Mouse (Mus musculus): ENCODE results near the gene Rab42. TPM values are rescaled to one million over a fixed set of nuclear protein-coding genes. Genes with fewer than 3 reads are reported as not detected.
A peak's percentile ranks its signal among the peaks of the same experiment; 100 is the strongest.

Rab42 gene
- polyA plus RNA-seq, 1 experiment from 2014 or later, result 0.54 TPM

DNA sequence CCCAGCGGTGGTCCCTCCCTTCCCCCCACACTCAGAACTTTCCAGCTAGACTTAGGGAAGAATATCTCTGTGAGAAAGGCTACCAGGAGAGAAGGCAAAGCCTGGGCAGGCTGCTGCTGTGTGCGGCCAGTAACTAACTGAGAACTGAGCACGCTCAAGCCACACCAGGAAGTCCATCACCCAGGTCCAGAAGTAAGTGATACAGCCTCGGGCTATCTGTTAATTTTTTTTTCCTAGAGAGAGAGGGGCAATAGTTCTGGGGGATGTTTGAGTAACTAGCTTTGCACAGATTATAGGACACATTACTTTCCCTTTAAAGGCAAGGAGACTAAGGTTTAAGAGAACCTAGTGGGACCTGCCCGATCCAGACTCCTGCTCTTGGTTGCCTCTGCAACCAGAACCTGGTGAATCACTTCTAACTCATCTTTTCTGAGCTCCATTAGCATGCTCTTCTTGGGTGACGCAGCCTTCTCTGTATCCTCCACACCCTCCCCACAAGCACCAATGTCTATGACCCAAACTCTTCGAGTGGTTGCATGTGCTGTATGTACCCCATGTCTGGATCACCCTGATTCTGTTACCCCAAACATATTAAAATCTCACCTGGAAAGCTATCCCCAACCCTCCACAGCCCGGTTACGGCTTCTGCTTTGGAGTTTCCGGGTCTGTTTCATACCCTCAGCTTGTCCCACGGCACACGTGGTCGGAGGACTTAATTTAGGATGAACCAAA lies 41.4 kb upstream of the Rab42 start:
- no peaks in the 10 kb centered on the region for H3K9me3 ChIP-seq (replicated peaks)
- peak overlapping the region; percentile 87 for H3K27ac ChIP-seq (replicated peaks)
- H3K36me3 ChIP-seq (replicated peaks), result peaks cover 32% of the 10 kb centered on the region
- peak overlapping the region; percentile 82 for H3K9ac ChIP-seq
- H3K27me3 ChIP-seq, result no peaks in the 10 kb centered on the region
- 1% methylated on average over 13 of the region's 13 CpGs for WGBS (ENCODE audit: insufficient replicate concordance)
- H3K4me3 ChIP-seq (replicated peaks), result peak overlapping the region; percentile 87
- peak overlapping the region; percentile 90 for H3K4me2 ChIP-seq
- peak; percentile 38; the same call in 1 of the 2 replicates for ATAC-seq (ENCODE audit: insufficient read depth)
- H3K4me1 ChIP-seq (replicated peaks), result peaks cover 50% of the 10 kb centered on the region

DNA sequence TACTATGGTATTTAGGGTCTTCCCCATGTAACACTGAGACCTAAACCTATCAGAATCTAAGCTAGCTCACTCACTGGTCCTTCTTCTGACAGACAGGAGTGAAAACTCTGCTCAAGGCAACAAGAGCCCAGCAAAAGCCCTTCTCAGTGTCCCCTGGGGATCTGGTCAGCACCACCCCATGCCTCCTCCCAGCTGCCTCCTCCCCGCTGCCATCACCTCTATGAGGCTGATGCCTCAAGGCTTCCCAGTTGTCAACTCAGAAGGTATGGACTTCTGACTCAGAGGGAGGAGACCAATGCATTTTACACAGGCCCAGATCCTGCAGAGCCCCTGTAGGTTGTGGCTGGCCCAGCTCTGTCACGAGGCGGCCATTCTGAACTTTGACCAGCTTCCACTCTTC lies 38.3 kb upstream of the Rab42 start:
- Histone ChIP-seq H3K9ac (no peak overlapping the region), H3K36me3 (replicated peaks) (peaks cover 62% of the 10 kb centered on the region), H3K27ac (replicated peaks) (no peak overlapping the region), H3K27me3 (no peaks in the 10 kb centered on the region), H3K9me3 (replicated peaks) (no peaks in the 10 kb centered on the region), H3K4me2 (no peak overlapping the region), H3K4me1 (replicated peaks) (peaks cover 46% of the 10 kb centered on the region), H3K4me3 (replicated peaks) (no peak overlapping the region)
- 73% methylated on average over 3 of the region's 3 CpGs for WGBS (ENCODE audit: insufficient replicate concordance)
- ATAC-seq (ENCODE audit: insufficient read depth), result no peak

DNA sequence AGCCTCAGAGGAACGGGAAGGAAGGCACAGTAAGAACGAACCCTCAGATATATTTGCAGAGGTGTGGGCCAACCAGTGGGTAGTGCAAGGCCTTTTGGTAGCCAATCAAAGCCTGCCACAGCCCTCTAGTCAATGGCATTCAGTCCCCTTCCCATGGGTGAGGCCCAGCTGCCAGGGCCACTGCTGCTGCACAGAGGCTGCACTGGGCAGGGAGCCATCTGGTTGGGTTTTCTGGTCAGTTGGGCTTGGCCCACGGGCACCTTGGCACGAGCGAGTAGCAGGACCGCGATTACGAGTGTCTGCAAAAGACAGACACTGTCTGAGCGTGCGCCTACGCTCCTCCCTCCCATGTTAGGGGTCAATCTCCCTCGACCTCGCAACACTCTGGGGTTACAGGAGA lies 35.8 kb upstream of the Rab42 start:
- no peak overlapping the region for H3K4me3 ChIP-seq (replicated peaks)
- H3K9ac ChIP-seq, result no peak overlapping the region
- no peak for ATAC-seq (ENCODE audit: insufficient read depth)
- H3K27ac ChIP-seq (replicated peaks), result no peak overlapping the region
- H3K9me3 ChIP-seq (replicated peaks), result no peaks in the 10 kb centered on the region
- H3K36me3 ChIP-seq (replicated peaks), result peaks cover 87% of the 10 kb centered on the region
- H3K4me1 ChIP-seq (replicated peaks), result peaks cover 39% of the 10 kb centered on the region
- no peaks in the 10 kb centered on the region for H3K27me3 ChIP-seq
- H3K4me2 ChIP-seq, result no peak overlapping the region
- WGBS (ENCODE audit: insufficient replicate concordance), result 90% methylated on average over 13 of the region's 13 CpGs

DNA sequence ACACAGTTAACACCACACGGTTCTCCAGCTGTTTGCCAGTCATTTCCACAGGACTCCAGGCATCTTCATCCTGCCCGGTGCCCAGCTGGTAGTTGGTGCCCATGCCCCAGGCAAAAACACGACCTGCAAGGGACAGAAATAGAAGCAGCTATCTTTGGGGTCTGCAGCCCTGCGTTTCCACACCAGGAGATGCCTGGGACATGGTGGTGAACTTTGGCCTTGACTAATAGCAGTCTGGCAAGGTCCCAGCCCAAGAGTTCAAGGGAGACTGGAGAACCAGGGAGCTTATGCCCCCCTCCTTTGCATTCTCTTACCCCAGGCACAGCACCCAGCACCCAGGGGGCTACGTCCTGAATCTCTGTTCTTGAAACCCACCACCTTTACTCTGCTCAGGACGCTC lies 29.7 kb upstream of the Rab42 start:
- Histone ChIP-seq H3K27ac (replicated peaks) (no peak overlapping the region), H3K4me3 (replicated peaks) (no peak overlapping the region), H3K4me1 (replicated peaks) (peaks cover 38% of the 10 kb centered on the region), H3K9me3 (replicated peaks) (no peaks in the 10 kb centered on the region), H3K4me2 (no peak overlapping the region), H3K36me3 (replicated peaks) (peaks cover 75% of the 10 kb centered on the region), H3K27me3 (no peaks in the 10 kb centered on the region), H3K9ac (no peak overlapping the region)
- ATAC-seq (ENCODE audit: insufficient read depth), result no peak
- 82% methylated on average over 6 of the region's 6 CpGs for WGBS (ENCODE audit: insufficient replicate concordance)

DNA sequence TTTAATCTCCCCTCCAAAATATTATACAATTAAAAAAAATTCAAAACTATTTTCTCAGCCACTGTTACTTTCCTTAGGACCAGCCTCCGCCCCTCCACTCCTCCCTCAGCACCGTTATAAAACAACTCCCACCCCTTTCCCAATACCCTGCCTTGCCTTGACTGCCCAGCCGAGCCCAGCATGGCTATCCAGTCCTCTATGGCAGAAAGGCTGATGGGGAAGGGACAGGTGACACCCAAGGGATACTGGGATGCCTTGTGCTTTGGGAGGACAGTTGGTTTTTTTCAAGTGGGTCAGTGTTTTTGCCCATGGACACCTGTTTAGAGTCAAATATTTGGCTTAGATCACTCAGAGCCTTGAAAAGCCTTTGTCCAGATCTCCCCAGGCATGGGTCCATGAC lies 28.8 kb upstream of the Rab42 start:
- Histone ChIP-seq H3K4me2 (no peak overlapping the region), H3K9me3 (replicated peaks) (no peaks in the 10 kb centered on the region), H3K9ac (no peak overlapping the region), H3K4me3 (replicated peaks) (no peak overlapping the region), H3K36me3 (replicated peaks) (peaks cover 66% of the 10 kb centered on the region), H3K4me1 (replicated peaks) (peaks cover 39% of the 10 kb centered on the region), H3K27ac (replicated peaks) (no peak overlapping the region), H3K27me3 (no peaks in the 10 kb centered on the region)
- ATAC-seq (ENCODE audit: insufficient read depth), result no peak
- 78% methylated on average over 3 of the region's 3 CpGs for WGBS (ENCODE audit: insufficient replicate concordance)

DNA sequence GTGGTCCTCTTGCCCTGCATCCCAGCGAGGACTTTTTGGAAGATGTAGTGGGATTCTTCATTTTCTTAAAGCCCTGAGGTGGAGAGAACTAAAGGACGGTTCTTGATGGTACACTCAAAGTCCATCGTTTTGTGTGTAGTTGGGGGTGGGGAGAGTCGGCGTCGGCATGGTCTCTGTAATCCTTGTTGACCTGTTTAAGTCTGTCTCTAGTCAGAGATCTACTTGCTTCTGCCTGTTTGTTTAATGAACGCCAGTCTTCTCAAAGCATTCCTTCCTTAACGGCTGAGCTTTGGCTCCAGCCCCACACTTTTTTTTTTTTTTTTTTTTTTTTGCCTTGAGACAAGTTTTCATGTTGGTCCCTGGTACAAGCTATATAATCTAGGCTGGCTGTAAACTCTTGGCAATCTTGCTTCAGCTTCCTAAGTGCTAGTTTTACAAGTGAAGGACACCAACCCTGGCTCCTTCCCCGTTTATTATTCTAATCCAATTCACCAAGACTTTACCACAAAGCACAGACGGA lies 26.7 kb upstream of the Rab42 start:
- peak; percentile 10; the same call in 1 of the 2 replicates for ATAC-seq (ENCODE audit: insufficient read depth)
- Histone ChIP-seq H3K9me3 (replicated peaks) (no peaks in the 10 kb centered on the region), H3K4me1 (replicated peaks) (peaks cover 33% of the 10 kb centered on the region), H3K27ac (replicated peaks) (peak overlapping the region; percentile 82), H3K4me3 (replicated peaks) (peak overlapping the region; percentile 64), H3K27me3 (no peaks in the 10 kb centered on the region), H3K4me2 (peak overlapping the region; percentile 79), H3K36me3 (replicated peaks) (peaks cover 53% of the 10 kb centered on the region), H3K9ac (peak overlapping the region; percentile 66)
- WGBS (ENCODE audit: insufficient replicate concordance), result 14% methylated on average over 10 of the region's 10 CpGs

DNA sequence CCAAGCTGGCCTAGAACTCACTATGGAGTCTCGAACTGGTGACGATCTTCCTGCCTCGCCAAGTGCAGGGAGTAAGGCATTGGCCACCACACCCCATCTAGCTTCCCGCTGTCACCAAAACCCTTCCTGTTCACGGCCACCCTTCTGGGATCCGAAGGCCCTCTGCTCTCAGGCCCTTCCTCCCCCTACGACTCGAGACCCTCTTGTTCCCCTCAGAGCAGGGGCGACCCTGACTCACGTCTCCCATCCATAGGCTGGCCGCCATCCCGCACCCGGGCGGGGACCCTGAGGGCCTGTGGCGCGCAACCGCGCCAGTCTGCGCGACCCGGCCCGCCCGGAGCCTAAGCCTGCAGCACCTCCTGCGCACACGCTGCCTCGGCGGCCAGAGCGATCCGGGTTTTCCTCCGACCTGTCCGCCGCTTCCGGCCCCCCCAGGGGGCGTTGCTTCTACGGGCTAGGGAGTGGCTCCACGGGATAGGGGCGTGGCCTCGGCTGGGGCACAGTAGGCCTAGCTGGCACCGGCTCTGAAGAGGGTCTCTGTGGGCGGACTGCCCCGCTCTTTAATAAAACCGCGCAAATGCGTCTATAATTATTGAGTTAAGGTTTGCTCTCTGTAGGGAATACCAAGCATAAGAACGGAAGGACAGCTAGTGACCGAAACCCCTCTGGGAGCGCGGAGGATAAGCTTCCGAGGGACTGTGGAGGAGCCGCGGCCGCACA lies 26.1 kb upstream of the Rab42 start, which contains the start of gene Trnau1ap:
Gene Trnau1ap (minus strand): TSS at position 424 of the 720 bp plus-strand sequence.
- peaks cover 33% of the 10 kb centered on the region for H3K4me1 ChIP-seq (replicated peaks)
- no peaks in the 10 kb centered on the region for H3K27me3 ChIP-seq
- peak within 1 kb of the TSS; percentile 64 for H3K4me3 ChIP-seq (replicated peaks)
- peak within 1 kb of the TSS; percentile 79 for H3K4me2 ChIP-seq
- peak within 1 kb of the TSS; percentile 82 for H3K27ac ChIP-seq (replicated peaks)
- ATAC-seq (ENCODE audit: insufficient read depth), result peak; percentile 97
- H3K36me3 ChIP-seq (replicated peaks), result peaks cover 52% of the 10 kb centered on the region
- peak within 1 kb of the TSS; percentile 66 for H3K9ac ChIP-seq
- no peaks in the 10 kb centered on the region for H3K9me3 ChIP-seq (replicated peaks)
- under 1% methylated on average over 52 of the region's 52 CpGs for WGBS (ENCODE audit: insufficient replicate concordance)

DNA sequence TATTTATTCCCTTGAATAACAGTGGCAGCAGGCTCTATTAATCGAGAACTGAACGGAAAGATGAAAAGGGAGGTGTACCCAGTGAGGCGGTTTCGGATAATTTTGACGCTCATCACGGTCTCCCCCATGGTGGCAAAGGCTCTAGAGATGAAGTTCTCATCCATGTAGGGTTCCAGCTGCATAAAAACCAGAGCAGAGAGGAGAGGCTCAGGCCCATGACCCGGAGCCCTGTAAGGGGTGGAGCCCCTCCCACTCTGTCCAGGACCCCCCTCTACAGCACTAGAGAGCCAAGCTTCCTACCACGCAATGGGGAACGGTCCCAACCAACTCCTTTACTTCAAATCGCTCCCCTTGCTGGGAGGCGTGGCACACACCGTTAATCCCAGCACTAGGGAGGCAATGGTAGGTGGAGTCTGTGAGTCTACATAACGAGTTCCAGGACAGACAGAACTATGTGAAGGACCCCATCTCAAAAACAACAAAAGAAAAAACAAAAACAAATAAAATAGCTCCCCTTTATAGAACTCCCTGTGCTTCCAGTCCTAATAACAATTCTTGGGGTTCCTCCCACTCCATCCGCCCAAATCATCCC lies 25.3 kb upstream of the Rab42 start:
- peak overlapping the region; percentile 82 for H3K27ac ChIP-seq (replicated peaks)
- no peaks in the 10 kb centered on the region for H3K9me3 ChIP-seq (replicated peaks)
- WGBS (ENCODE audit: insufficient replicate concordance), result 46% methylated on average over 14 of the region's 14 CpGs
- peak overlapping the region; percentile 64 for H3K4me3 ChIP-seq (replicated peaks)
- peak overlapping the region; percentile 66 for H3K9ac ChIP-seq
- peaks cover 32% of the 10 kb centered on the region for H3K4me1 ChIP-seq (replicated peaks)
- H3K27me3 ChIP-seq, result no peaks in the 10 kb centered on the region
- H3K4me2 ChIP-seq, result peak overlapping the region; percentile 79
- peaks cover 52% of the 10 kb centered on the region for H3K36me3 ChIP-seq (replicated peaks)
- no peak for ATAC-seq (ENCODE audit: insufficient read depth)

DNA sequence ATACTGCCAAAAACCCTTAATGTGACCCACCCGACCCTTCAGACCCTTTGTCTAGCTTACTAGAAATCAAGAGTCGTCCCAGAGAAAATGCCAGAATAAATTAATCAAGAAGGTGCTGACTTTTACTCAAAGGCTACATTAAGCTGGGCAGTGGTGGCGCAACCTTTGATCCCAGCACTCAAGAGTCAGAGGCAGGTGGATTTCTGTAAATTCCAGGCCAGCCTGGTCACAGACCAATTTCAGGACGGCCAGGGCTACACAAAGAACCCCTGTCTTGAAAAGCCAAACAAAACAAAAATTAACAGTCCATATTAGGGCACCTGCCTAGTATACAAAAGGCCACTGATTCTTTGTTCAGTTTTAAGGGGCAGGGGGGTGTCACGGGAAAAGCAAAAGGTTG lies 23.3 kb upstream of the Rab42 start:
- Histone ChIP-seq H3K4me3 (replicated peaks) (no peak overlapping the region), H3K27ac (replicated peaks) (no peak overlapping the region), H3K4me2 (no peak overlapping the region), H3K27me3 (no peaks in the 10 kb centered on the region), H3K4me1 (replicated peaks) (peaks cover 31% of the 10 kb centered on the region), H3K9ac (no peak overlapping the region), H3K36me3 (replicated peaks) (peaks cover 44% of the 10 kb centered on the region), H3K9me3 (replicated peaks) (no peaks in the 10 kb centered on the region)
- whole genome bisulfite sequencing (ENCODE audit: insufficient replicate concordance), result 69% methylated on average over 5 of the region's 5 CpGs
- no peak for ATAC-seq (ENCODE audit: insufficient read depth)

DNA sequence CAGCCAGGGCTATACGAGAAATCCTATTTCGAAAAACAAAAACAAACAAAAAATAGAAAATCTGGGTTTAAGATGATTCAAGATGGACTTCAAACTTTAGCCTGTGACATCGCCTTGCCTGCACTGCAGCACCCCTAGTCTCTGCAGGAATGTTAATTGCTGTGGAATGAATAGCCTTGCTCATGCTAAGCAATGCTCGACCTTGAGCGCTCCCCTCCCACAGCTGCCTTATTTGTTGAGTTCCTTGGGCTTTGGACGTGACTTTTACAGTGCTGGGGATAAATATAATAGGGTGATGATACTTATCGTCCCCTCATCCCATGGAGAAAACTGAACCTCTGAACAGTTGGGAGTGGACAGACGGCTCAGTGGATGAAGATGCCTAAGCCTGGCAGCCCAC lies 12.5 kb upstream of the Rab42 start:
- no peak overlapping the region for H3K4me2 ChIP-seq
- 80% methylated on average over 8 of the region's 8 CpGs for WGBS (ENCODE audit: insufficient replicate concordance)
- ATAC-seq (ENCODE audit: insufficient read depth), result no peak
- peaks cover 3% of the 10 kb centered on the region for H3K4me1 ChIP-seq (replicated peaks)
- no peak overlapping the region for H3K4me3 ChIP-seq (replicated peaks)
- no peaks in the 10 kb centered on the region for H3K9me3 ChIP-seq (replicated peaks)
- no peaks in the 10 kb centered on the region for H3K27me3 ChIP-seq
- H3K36me3 ChIP-seq (replicated peaks), result peaks cover 72% of the 10 kb centered on the region
- H3K9ac ChIP-seq, result no peak overlapping the region
- H3K27ac ChIP-seq (replicated peaks), result no peak overlapping the region

DNA sequence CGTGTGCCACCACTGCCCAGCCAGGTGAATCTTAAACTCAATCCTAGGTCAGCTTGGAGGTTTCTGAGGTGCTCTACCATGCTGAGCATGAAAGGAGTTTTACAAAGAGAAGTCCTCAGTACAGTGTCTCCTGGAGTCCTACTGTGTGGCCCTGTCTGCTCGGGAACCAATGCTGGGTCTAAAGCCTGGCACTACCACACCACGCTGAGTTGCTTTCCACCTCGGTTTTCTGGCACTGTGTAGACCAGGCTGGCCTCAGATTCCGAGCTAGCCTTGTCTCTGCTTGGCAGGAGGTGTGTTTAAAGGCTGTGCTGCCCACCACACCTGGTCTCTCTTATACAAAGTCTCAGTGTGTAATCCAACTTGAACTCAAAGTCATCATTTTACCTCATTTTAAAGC lies 9.4 kb upstream of the Rab42 start:
- H3K9ac ChIP-seq, result no peak overlapping the region
- H3K27ac ChIP-seq (replicated peaks), result no peak overlapping the region
- H3K27me3 ChIP-seq, result no peaks in the 10 kb centered on the region
- H3K4me2 ChIP-seq, result no peak overlapping the region
- WGBS (ENCODE audit: insufficient replicate concordance), result 69% methylated on average over 5 of the region's 5 CpGs
- no peak overlapping the region for H3K4me3 ChIP-seq (replicated peaks)
- H3K36me3 ChIP-seq (replicated peaks), result peaks cover 58% of the 10 kb centered on the region
- H3K9me3 ChIP-seq (replicated peaks), result no peaks in the 10 kb centered on the region
- H3K4me1 ChIP-seq (replicated peaks), result peaks cover 23% of the 10 kb centered on the region
- ATAC-seq (ENCODE audit: insufficient read depth), result no peak

Data from liver, embryonic 15.5 days (tissue).